Mouse (Mus musculus): Measurements from ENCODE around the gene Fgfr2. TPM values are rescaled to one million over a fixed set of nuclear protein-coding genes. Genes with fewer than 3 reads are reported as not detected.

The Fgfr2 gene
- polyA plus RNA-seq, 2 experiments from 2014 or later: not detected

- no peak for ATAC-seq
These were observed 478.4 kb downstream of the Fgfr2 start for GRCm38 (mm10) chr7:132644605-132645279.

GRCm38 (mm10) chr7:132641606-132642005 lies 481.5 kb downstream of the Fgfr2 start:
- ATAC-seq: no peak

- ATAC-seq: no peak
These were observed 482.2 kb downstream of the Fgfr2 start for GRCm38 (mm10) chr7:132640946-132641345.

GRCm38 (mm10) chr7:132638446-132639087 lies 484.6 kb downstream of the Fgfr2 start:
- peak; percentile 39 for ATAC-seq

GRCm38 (mm10) chr7:132637292-132637691 lies 485.9 kb downstream of the Fgfr2 start:
- ATAC-seq: no peak

GRCm38 (mm10) chr7:132631313-132631712 lies 491.8 kb downstream of the Fgfr2 start:
- no peak for ATAC-seq

- no peak for ATAC-seq
These were observed 495.7 kb downstream of the Fgfr2 start for GRCm38 (mm10) chr7:132627448-132627847.

- ATAC-seq: no peak
These were observed 497.0 kb downstream of the Fgfr2 start for GRCm38 (mm10) chr7:132626174-132626573.

GRCm38 (mm10) chr7:132624161-132624560 lies 499.0 kb downstream of the Fgfr2 start:
- ATAC-seq: no peak

- ATAC-seq: no peak
These were observed 502.9 kb downstream of the Fgfr2 start for GRCm38 (mm10) chr7:132619975-132620918.

GRCm38 (mm10) chr7:132619549-132619948 lies 503.6 kb downstream of the Fgfr2 start:
- no peak for ATAC-seq

- no peak for ATAC-seq
These were observed 506.1 kb downstream of the Fgfr2 start for GRCm38 (mm10) chr7:132617021-132617564.

GRCm38 (mm10) chr7:132616391-132616790 lies 506.8 kb downstream of the Fgfr2 start:
- no peak for ATAC-seq

GRCm38 (mm10) chr7:132615346-132615745 lies 507.8 kb downstream of the Fgfr2 start:
- ATAC-seq: no peak

GRCm38 (mm10) chr7:132611530-132611929 lies 511.6 kb downstream of the Fgfr2 start:
- no peak for ATAC-seq

- peak; percentile 96 for ATAC-seq
These were observed 512.5 kb downstream of the Fgfr2 start, which contains the start of gene Lhpp for GRCm38 (mm10) chr7:132610468-132611318. Lhpp (plus strand) TSS chr7:132610638.

GRCm38 (mm10) chr7:132608316-132609020 lies 514.7 kb downstream of the Fgfr2 start:
- no peak for ATAC-seq

- ATAC-seq: no peak
These were observed 517.5 kb downstream of the Fgfr2 start for GRCm38 (mm10) chr7:132605689-132606088.

- no peak for ATAC-seq
These were observed 518.4 kb downstream of the Fgfr2 start for GRCm38 (mm10) chr7:132604720-132605119.

- ATAC-seq: no peak
These were observed 522.2 kb downstream of the Fgfr2 start for GRCm38 (mm10) chr7:132600926-132601325.

GRCm38 (mm10) chr7:132600026-132600425 lies 523.1 kb downstream of the Fgfr2 start:
- ATAC-seq: peak; percentile 53

All from CD4-positive, CD25-positive, alpha-beta regulatory T cell, adult 4 months (primary cell).